Mouse (Mus musculus): Measurements from ENCODE around the gene Klrg2. TPM values are rescaled to one million over a fixed set of nuclear protein-coding genes. Genes with fewer than 3 reads are reported as not detected.
"Not testable (repeated sequence)": the region's sequence is repeated elsewhere in the genome, so short reads cannot be mapped to it uniquely, and the experiment has no call there.

The Klrg2 gene
- polyA plus RNA-seq (2014; fragmentation: Nextera tagmentation; extraction: Ambion mirVana) = 0.14 and 0.31 TPM in 2 replicates

DNA sequence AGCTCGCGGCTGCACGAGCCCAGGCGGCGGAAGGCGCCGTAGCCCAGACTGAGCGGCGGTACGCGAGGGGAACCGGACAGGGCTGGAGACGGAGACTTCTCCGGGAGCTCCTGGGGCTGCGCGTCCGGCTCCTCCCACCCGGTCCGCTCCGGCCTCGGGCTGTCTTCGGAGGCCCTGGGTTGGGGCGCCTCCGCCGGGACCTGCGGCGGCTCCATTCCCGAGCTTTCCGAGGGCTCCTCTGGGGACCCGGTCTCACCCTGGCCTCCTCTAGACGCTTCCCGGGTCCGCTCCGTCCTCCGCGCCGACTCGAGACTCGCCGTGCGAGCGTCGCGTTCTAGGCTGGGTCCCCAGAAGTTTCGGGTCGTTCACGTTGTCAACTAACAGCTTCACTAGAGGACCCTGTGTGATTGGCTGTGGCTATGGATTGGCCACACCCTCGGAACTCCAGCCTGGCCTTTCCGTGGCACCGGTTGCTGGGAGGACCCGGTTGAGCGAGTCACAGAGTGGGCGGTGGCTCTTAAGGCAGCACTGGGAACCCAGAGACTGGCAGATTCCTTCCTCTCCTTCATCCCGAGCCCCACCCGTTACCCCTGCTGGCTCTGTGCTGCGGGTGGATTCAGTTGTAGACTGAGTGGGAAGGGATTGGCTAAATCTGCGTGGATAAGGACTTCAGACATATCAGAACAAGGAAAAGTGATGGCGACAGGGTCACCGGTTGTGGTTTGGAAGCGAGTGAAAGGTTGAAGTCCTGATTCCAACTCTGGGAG is at the start of gene Klrg2:
TSS of gene Klrg2 (minus strand) at position 391 of the 767 bp plus-strand sequence.
- WGBS (ENCODE audit: insufficient replicate concordance) = 2% methylated on average over 59 of the region's 60 CpGs
- Histone ChIP-seq H3K4me1 (ENCODE audit: control insufficient read depth, insufficient read depth, low read length) (peaks cover 8% of the 10 kb centered on the region), H3K9me3 (replicated peaks; ENCODE audit: control insufficient read depth, low read length) (no peaks in the 10 kb centered on the region), H3K4me3 (ENCODE audit: low read depth, low read length) (peak within 1 kb of the TSS; percentile 55), H3K27ac (ENCODE audit: low read depth, low read length) (no peak within 1 kb of the TSS), H3K36me3 (ENCODE audit: control insufficient read depth, insufficient read depth, low read length) (no peaks in the 10 kb centered on the region), H3K4me2 (peak within 1 kb of the TSS; percentile 100), H3K9ac (ENCODE audit: low read depth, low read length) (peak within 1 kb of the TSS; percentile 17; the same call in 1 of the 2 replicates), H3K27me3 (ENCODE audit: control insufficient read depth, insufficient read depth, low read length) (peaks cover 87% of the 10 kb centered on the region)
- ATAC-seq (replicated peaks; ENCODE audit: insufficient number of reproducible peaks, low FRiP score, low TSS enrichment) = peak; percentile 72

DNA sequence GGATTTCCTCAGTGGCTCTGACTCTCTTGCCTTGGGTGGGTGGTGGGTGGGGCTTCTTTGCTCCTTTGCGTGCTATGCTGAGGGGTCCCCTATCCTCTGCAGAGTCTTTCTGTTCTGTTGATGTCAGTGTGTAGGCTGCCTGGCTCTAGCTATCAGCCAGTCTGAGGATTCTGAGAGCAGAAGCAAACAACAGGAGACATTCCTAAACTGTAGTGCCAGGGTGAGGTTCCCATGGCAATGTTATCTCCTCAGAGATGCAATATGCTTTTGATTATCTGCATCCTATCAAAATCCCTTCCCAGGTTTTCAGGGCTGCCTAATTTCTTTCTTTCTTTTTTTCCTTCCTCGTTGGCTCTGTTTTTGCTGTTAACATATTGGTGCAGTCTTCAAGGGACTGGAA is 45.5 kb upstream of the Klrg2 start:
- Histone ChIP-seq H3K36me3 (ENCODE audit: control insufficient read depth, insufficient read depth, low read length) (no peaks in the 10 kb centered on the region), H3K27me3 (ENCODE audit: control insufficient read depth, insufficient read depth, low read length) (no peaks in the 10 kb centered on the region), H3K9ac (ENCODE audit: low read depth, low read length) (no peak overlapping the region), H3K4me1 (ENCODE audit: control insufficient read depth, insufficient read depth, low read length) (no peaks in the 10 kb centered on the region), H3K27ac (ENCODE audit: low read depth, low read length) (no peak overlapping the region), H3K4me3 (ENCODE audit: low read depth, low read length) (no peak overlapping the region), H3K4me2 (no peak overlapping the region), H3K9me3 (replicated peaks; ENCODE audit: control insufficient read depth, low read length) (no peaks in the 10 kb centered on the region)
- 68% methylated on average over 2 of the region's 2 CpGs for WGBS (ENCODE audit: insufficient replicate concordance)
- no peak for ATAC-seq (replicated peaks; ENCODE audit: insufficient number of reproducible peaks, low FRiP score, low TSS enrichment)

DNA sequence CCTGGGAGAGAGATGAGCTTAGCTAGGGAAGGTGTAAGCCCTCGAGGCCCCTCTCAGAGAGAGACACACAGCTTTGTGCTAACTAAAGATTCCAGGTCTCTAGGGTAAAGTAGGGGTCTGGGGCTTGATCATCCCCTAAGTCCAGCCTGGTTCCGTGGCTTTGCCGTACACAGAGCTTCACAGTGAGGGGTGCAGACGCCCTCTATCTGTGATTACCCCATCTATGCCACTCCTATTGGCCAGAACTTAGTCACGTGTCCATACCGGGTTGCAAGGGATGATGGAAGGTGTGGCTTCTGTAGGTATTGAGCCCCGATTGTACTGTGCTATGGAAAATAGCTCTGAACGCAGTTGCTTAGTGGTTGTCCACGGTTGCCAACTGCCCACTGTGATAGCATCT is 40.6 kb upstream of the Klrg2 start:
- Histone ChIP-seq H3K9ac (ENCODE audit: low read depth, low read length) (no peak overlapping the region), H3K4me2 (no peak overlapping the region), H3K27ac (ENCODE audit: low read depth, low read length) (no peak overlapping the region), H3K4me3 (ENCODE audit: low read depth, low read length) (no peak overlapping the region), H3K4me1 (ENCODE audit: control insufficient read depth, insufficient read depth, low read length) (0 out of 2 replicates have a peak, but pooled peaks cover 5% of the 10 kb centered on the region), H3K27me3 (ENCODE audit: control insufficient read depth, insufficient read depth, low read length) (no peaks in the 10 kb centered on the region), H3K36me3 (ENCODE audit: control insufficient read depth, insufficient read depth, low read length) (no peaks in the 10 kb centered on the region), H3K9me3 (replicated peaks; ENCODE audit: control insufficient read depth, low read length) (no peaks in the 10 kb centered on the region)
- no peak for ATAC-seq (replicated peaks; ENCODE audit: insufficient number of reproducible peaks, low FRiP score, low TSS enrichment)
- 67% methylated on average over 9 of the region's 9 CpGs for WGBS (ENCODE audit: insufficient replicate concordance)

DNA sequence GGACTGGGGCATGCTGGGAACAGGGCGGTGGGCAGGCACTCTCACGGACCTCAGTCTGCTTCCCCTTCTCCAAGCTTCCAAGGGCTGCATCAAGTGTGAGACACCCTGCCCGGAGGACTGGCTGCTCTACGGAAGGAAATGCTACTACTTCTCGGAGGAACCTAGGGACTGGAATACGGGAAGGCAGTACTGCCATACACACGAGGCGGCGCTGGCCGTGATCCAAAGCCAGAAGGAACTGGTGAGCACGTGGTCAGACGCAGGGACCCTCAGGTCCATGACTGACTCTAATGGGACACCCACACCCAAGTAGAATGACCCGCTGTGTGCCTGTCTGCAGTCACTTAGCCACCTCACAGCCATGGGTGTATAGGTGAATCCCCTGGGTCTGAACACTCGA is 39.7 kb upstream of the Klrg2 start:
- peak overlapping the region; percentile 6; the same call in 1 of the 2 replicates for H3K4me2 ChIP-seq
- 60% methylated on average over 14 of the region's 14 CpGs for WGBS (ENCODE audit: insufficient replicate concordance)
- no peak overlapping the region for H3K4me3 ChIP-seq (ENCODE audit: low read depth, low read length)
- no peak overlapping the region for H3K27ac ChIP-seq (ENCODE audit: low read depth, low read length)
- no peaks in the 10 kb centered on the region for H3K27me3 ChIP-seq (ENCODE audit: control insufficient read depth, insufficient read depth, low read length)
- H3K36me3 ChIP-seq (ENCODE audit: control insufficient read depth, insufficient read depth, low read length) = no peaks in the 10 kb centered on the region
- 0 out of 2 replicates have a peak, but pooled peaks cover 5% of the 10 kb centered on the region for H3K4me1 ChIP-seq (ENCODE audit: control insufficient read depth, insufficient read depth, low read length)
- ATAC-seq (replicated peaks; ENCODE audit: insufficient number of reproducible peaks, low FRiP score, low TSS enrichment) = 0 out of 2 replicates have a peak, but pooled peaks have one; percentile 18
- H3K9me3 ChIP-seq (replicated peaks; ENCODE audit: control insufficient read depth, low read length) = no peaks in the 10 kb centered on the region
- H3K9ac ChIP-seq (ENCODE audit: low read depth, low read length) = no peak overlapping the region

DNA sequence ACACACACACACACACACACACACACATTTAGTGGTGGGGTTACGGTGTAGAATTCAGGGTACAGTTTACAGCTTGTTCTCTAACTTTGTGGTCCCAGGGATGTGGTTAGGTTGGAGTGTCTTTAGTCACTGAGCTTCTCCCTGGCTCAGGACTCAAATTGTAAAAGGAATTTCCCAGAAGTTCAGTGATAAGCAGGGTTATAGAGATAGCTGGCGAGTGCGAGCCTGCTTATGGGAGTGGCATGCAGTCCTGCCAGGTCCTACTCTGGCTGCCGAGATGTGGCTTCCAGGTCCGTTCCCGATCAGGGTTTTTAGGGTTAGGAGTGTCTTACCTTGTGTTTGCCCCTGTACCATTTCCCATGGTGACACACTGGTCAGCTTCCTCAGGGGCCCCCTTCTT is 39.2 kb upstream of the Klrg2 start:
- Histone ChIP-seq H3K4me1 (ENCODE audit: control insufficient read depth, insufficient read depth, low read length) (0 out of 2 replicates have a peak, but pooled peaks cover 5% of the 10 kb centered on the region), H3K4me3 (ENCODE audit: low read depth, low read length) (no peak overlapping the region), H3K9me3 (replicated peaks; ENCODE audit: control insufficient read depth, low read length) (no peaks in the 10 kb centered on the region), H3K36me3 (ENCODE audit: control insufficient read depth, insufficient read depth, low read length) (no peaks in the 10 kb centered on the region), H3K27ac (ENCODE audit: low read depth, low read length) (no peak overlapping the region), H3K27me3 (ENCODE audit: control insufficient read depth, insufficient read depth, low read length) (no peaks in the 10 kb centered on the region), H3K4me2 (peak overlapping the region; percentile 6; the same call in 1 of the 2 replicates), H3K9ac (ENCODE audit: low read depth, low read length) (no peak overlapping the region)
- ATAC-seq (replicated peaks; ENCODE audit: insufficient number of reproducible peaks, low FRiP score, low TSS enrichment) = no peak
- WGBS (ENCODE audit: insufficient replicate concordance) = 40% methylated on average over 6 of the region's 6 CpGs

DNA sequence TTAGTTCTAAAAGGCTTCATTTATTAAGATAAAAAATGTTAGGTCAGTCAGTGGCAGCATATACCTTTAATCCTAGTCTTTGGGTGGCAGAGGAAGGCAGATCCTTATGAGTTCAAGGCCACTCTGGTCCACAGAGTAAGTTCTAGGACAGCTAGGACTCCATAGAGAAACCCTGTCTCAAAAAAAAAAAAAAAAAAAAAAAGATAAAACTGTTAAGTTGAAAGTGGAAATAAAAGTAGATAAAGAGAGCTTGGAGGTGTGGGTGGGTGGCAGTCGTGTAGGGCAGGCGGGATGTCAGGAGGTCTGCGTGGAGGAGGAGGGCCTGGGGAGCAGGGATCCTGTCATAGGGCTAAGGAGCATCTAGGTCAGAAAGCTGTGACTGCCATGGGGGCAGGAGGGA is 35.0 kb upstream of the Klrg2 start:
- H3K4me1 ChIP-seq (ENCODE audit: control insufficient read depth, insufficient read depth, low read length) = 0 out of 2 replicates have a peak, but pooled peaks cover 5% of the 10 kb centered on the region
- 76% methylated on average over 3 of the region's 3 CpGs for WGBS (ENCODE audit: insufficient replicate concordance)
- H3K9me3 ChIP-seq (replicated peaks; ENCODE audit: control insufficient read depth, low read length) = no peaks in the 10 kb centered on the region
- no peak overlapping the region for H3K9ac ChIP-seq (ENCODE audit: low read depth, low read length)
- H3K27me3 ChIP-seq (ENCODE audit: control insufficient read depth, insufficient read depth, low read length) = 0 out of 2 replicates have a peak, but pooled peaks cover 2% of the 10 kb centered on the region
- H3K4me3 ChIP-seq (ENCODE audit: low read depth, low read length) = no peak overlapping the region
- no peaks in the 10 kb centered on the region for H3K36me3 ChIP-seq (ENCODE audit: control insufficient read depth, insufficient read depth, low read length)
- no peak overlapping the region for H3K4me2 ChIP-seq
- no peak for ATAC-seq (replicated peaks; ENCODE audit: insufficient number of reproducible peaks, low FRiP score, low TSS enrichment)
- H3K27ac ChIP-seq (ENCODE audit: low read depth, low read length) = no peak overlapping the region

DNA sequence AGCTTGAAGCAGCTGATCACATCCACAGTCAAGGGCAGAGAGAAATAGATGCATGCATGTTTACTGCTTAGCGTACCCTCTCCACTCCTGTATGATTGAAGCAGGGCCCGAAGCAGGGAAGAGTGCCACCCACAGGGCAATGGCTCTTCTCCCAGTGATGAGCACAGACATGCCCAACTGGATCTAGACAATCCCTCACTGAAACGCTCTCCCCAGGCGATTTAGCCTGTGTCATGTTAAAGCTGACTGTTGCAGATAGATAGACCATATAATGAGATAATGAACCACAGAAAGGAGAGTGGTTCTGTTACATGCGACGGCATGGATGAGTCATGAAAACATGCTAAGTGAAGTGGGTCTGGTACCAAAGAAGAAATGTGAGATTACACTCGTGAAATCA is 34.2 kb upstream of the Klrg2 start:
- Histone ChIP-seq H3K27ac (ENCODE audit: low read depth, low read length) (no peak overlapping the region), H3K36me3 (ENCODE audit: control insufficient read depth, insufficient read depth, low read length) (no peaks in the 10 kb centered on the region), H3K9ac (ENCODE audit: low read depth, low read length) (no peak overlapping the region), H3K4me3 (ENCODE audit: low read depth, low read length) (no peak overlapping the region), H3K27me3 (ENCODE audit: control insufficient read depth, insufficient read depth, low read length) (peaks cover 5% of the 10 kb centered on the region; the same call in 1 of the 2 replicates), H3K4me2 (no peak overlapping the region), H3K9me3 (replicated peaks; ENCODE audit: control insufficient read depth, low read length) (no peaks in the 10 kb centered on the region), H3K4me1 (ENCODE audit: control insufficient read depth, insufficient read depth, low read length) (no peaks in the 10 kb centered on the region)
- 78% methylated on average over 7 of the region's 7 CpGs for WGBS (ENCODE audit: insufficient replicate concordance)
- ATAC-seq (replicated peaks; ENCODE audit: insufficient number of reproducible peaks, low FRiP score, low TSS enrichment) = no peak

DNA sequence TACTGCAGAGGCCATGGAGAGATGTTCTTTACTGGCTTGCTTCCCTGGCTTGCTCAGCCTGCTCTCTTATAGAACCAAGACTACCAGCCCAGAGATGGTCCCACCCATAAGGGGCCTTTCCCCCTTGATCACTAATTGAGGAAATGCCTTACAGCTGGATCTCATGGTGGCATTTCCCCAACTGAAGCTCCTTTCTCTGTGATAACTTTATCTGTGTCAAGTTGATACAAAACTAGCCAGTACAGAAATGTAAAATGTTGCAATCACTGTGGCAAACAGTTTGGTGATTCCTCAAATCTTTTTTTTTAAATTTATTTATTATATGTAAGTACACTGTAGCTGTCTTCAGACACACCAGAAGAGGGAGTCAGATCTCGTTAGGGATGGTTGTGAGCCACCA is 33.4 kb upstream of the Klrg2 start:
- not testable (repeated sequence) for ATAC-seq (replicated peaks; ENCODE audit: insufficient number of reproducible peaks, low FRiP score, low TSS enrichment); H3K4me1 ChIP-seq (ENCODE audit: control insufficient read depth, insufficient read depth, low read length); H3K36me3 ChIP-seq (ENCODE audit: control insufficient read depth, insufficient read depth, low read length); H3K27me3 ChIP-seq (ENCODE audit: control insufficient read depth, insufficient read depth, low read length); H3K4me3 ChIP-seq (ENCODE audit: low read depth, low read length); H3K9me3 ChIP-seq (replicated peaks; ENCODE audit: control insufficient read depth, low read length); H3K27ac ChIP-seq (ENCODE audit: low read depth, low read length); H3K4me2 ChIP-seq; H3K9ac ChIP-seq (ENCODE audit: low read depth, low read length)
- 60% methylated on average over 1 of the region's 1 CpGs for WGBS (ENCODE audit: insufficient replicate concordance)

DNA sequence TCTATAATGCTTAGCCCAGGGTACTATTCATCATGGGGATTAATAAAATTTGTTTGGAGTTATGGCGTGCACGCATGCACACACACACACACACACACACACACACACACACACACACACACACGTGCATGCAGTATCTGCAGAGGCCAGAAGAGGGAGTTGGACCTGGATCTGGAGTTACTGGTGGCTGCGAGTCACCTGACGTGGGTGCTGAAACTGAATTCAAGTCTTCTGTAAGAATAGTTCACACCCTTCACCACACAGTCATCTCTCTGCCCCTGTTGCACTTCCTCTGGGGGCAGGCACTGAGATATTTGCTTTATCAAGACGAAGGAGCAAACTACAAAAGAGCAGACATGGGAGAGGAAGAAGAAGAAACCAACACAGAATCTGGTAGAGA is 32.5 kb upstream of the Klrg2 start:
- Histone ChIP-seq H3K4me2 (no peak overlapping the region), H3K4me1 (ENCODE audit: control insufficient read depth, insufficient read depth, low read length) (0 out of 2 replicates have a peak, but pooled peaks cover 2% of the 10 kb centered on the region), H3K4me3 (ENCODE audit: low read depth, low read length) (no peak overlapping the region), H3K9ac (ENCODE audit: low read depth, low read length) (no peak overlapping the region), H3K27me3 (ENCODE audit: control insufficient read depth, insufficient read depth, low read length) (peaks cover 12% of the 10 kb centered on the region), H3K36me3 (ENCODE audit: control insufficient read depth, insufficient read depth, low read length) (no peaks in the 10 kb centered on the region), H3K9me3 (replicated peaks; ENCODE audit: control insufficient read depth, low read length) (no peaks in the 10 kb centered on the region), H3K27ac (ENCODE audit: low read depth, low read length) (no peak overlapping the region)
- ATAC-seq (replicated peaks; ENCODE audit: insufficient number of reproducible peaks, low FRiP score, low TSS enrichment) = no peak
- 62% methylated on average over 6 of the region's 6 CpGs for WGBS (ENCODE audit: insufficient replicate concordance)

Measured in heart, embryonic 11.5 days (tissue).